Mouse (Mus musculus): ENCODE results near the gene Rasl11b.

The Rasl11b gene

GRCm38 (mm10) chr5:74209640-74210039, 14.6 kb downstream of the Rasl11b start:
- in situ Hi-C loops (cut with MboI, MseI) = no loop called here

- in situ Hi-C loops (cut with MboI, MseI) = no loop called here
These were observed 16.3 kb downstream of the Rasl11b start for GRCm38 (mm10) chr5:74211346-74211745.

GRCm38 (mm10) chr5:74214501-74215110, 19.5 kb downstream of the Rasl11b start:
- in situ Hi-C loops (cut with MboI, MseI) = no loop called here

- in situ Hi-C loops (cut with MboI, MseI) = no loop called here
These were observed 20.0 kb downstream of the Rasl11b start for GRCm38 (mm10) chr5:74215125-74215524.

- in situ Hi-C loops (cut with MboI, MseI) = no loop called here
These were observed 23.4 kb downstream of the Rasl11b start for GRCm38 (mm10) chr5:74218524-74218923.

GRCm38 (mm10) chr5:74222626-74223025, 27.5 kb downstream of the Rasl11b start:
- in situ Hi-C loops (cut with MboI, MseI) = no loop called here

GRCm38 (mm10) chr5:74224480-74224879, 29.4 kb downstream of the Rasl11b start:
- in situ Hi-C loops (cut with MboI, MseI) = no loop called here

GRCm38 (mm10) chr5:74226183-74226582, 31.1 kb downstream of the Rasl11b start:
- in situ Hi-C loops (cut with MboI, MseI) = no loop called here

- in situ Hi-C loops (cut with MboI, MseI) = no loop called here
These were observed 32.3 kb downstream of the Rasl11b start for GRCm38 (mm10) chr5:74227352-74227751.

- in situ Hi-C loops (cut with MboI, MseI) = no loop called here
These were observed 33.9 kb downstream of the Rasl11b start for GRCm38 (mm10) chr5:74228938-74229337.

GRCm38 (mm10) chr5:74229775-74230413, 34.8 kb downstream of the Rasl11b start:
- in situ Hi-C loops (cut with MboI, MseI) = no loop called here

GRCm38 (mm10) chr5:74230525-74230924, 35.4 kb downstream of the Rasl11b start:
- in situ Hi-C loops (cut with MboI, MseI) = no loop called here

GRCm38 (mm10) chr5:74233808-74234207, 38.7 kb downstream of the Rasl11b start:
- in situ Hi-C loops (cut with MboI, MseI) = no loop called here

GRCm38 (mm10) chr5:74239369-74239768, 44.3 kb downstream of the Rasl11b start:
- in situ Hi-C loops (cut with MboI, MseI) = no loop called here

GRCm38 (mm10) chr5:74240298-74240697, 45.2 kb downstream of the Rasl11b start:
- in situ Hi-C loops (cut with MboI, MseI) = no loop called here

GRCm38 (mm10) chr5:74240926-74241680, 46.0 kb downstream of the Rasl11b start:
- in situ Hi-C loops (cut with MboI, MseI) = no loop called here

GRCm38 (mm10) chr5:74242654-74243053, 47.6 kb downstream of the Rasl11b start:
- in situ Hi-C loops (cut with MboI, MseI) = no loop called here

GRCm38 (mm10) chr5:74244406-74245019, 49.4 kb downstream of the Rasl11b start:
- in situ Hi-C loops (cut with MboI, MseI) = no loop called here

GRCm38 (mm10) chr5:74245641-74246145, 50.6 kb downstream of the Rasl11b start:
- in situ Hi-C loops (cut with MboI, MseI) = no loop called here

- in situ Hi-C loops (cut with MboI, MseI) = no loop called here
These were observed 51.4 kb downstream of the Rasl11b start for GRCm38 (mm10) chr5:74246453-74246852.

- in situ Hi-C loops (cut with MboI, MseI) = no loop called here
These were observed 51.9 kb downstream of the Rasl11b start for GRCm38 (mm10) chr5:74246971-74247370.
